Mouse (Mus musculus) heart, postnatal 25 days (tissue): ENCODE data around the gene Klf3. TPM values are rescaled to one million over a fixed set of nuclear protein-coding genes. Genes with fewer than 3 reads are reported as not detected.

Experiments
- DNase-seq: peaks from one replicate; pipeline ENCODE4 v3.0.0; 2022; ENCODE audit warnings: low spot score
- intact Hi-C: fragments of 180-260 bp; cut with DNase I; formaldehyde crosslinking; loops from one replicate; pipeline ENCODE4 v1.15.1; 2025
- total RNA-seq, 2 experiments: library from RNA; stranded (reverse); gene quantifications; 2 replicates each; pipeline ENCODE4 v1.2.3; 2021

Klf3 gene
- total RNA-seq, 2 experiments from 2014 or later = 43.6 to 55.6 TPM

- no peak for DNase-seq
- intact Hi-C loops = no loop called here
Measured at GRCm38 (mm10) chr5:64808106-64809010, 5.2 kb downstream of the Klf3 start.

GRCm38 (mm10) chr5:64809257-64809656, 6.1 kb downstream of the Klf3 start:
- peak; percentile 62 for DNase-seq
- intact Hi-C loops = no loop called here

- no peak for DNase-seq
- intact Hi-C loops = loop anchor here (5.0 kb wide), 1 partner anchor 128 kb away; no protein-coding TSS in a partner anchor
Measured at GRCm38 (mm10) chr5:64809864-64810263, 6.7 kb downstream of the Klf3 start.

GRCm38 (mm10) chr5:64810860-64811499, 7.8 kb downstream of the Klf3 start:
- no peak for DNase-seq
- intact Hi-C loops = loop anchor here (5.0 kb wide), 1 partner anchor 129 kb away; no protein-coding TSS in a partner anchor

DNA sequence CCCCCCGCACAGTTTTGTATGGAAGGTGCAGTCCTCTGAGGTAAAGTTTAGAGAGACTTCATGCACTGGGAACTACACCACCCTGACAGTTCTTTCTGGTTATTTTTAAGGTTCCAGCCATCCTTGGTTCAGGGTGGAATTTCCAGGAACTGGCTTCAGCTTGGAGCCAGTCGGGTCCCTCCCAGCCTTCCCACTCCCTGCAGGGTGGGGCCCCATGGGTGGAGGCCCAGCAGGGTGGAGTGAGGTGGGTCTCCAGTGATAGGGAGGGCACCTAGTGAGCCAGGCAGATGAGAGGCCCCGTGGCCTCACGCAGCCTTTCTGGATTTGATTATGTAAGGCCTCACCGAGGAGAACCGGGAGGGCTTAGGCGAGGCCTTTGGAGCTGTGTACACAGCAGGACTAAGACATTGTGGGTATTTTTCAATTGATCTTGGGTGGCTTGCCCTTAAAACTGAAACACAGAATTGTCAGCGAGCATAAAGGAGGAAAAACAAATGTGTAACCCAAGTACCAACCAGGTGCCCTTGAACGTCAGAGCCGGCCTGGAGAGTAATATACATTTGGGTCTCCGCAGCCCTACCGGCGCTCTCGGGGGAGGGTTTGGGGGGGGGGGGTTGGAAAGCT, 8.4 kb downstream of the Klf3 start:
- intact Hi-C loops = loop anchor here (2.0 to 5.0 kb wide), 3 partner anchors 129 to 523 kb away; no protein-coding TSS in a partner anchor
- DNase-seq = peak; percentile 80

DNA sequence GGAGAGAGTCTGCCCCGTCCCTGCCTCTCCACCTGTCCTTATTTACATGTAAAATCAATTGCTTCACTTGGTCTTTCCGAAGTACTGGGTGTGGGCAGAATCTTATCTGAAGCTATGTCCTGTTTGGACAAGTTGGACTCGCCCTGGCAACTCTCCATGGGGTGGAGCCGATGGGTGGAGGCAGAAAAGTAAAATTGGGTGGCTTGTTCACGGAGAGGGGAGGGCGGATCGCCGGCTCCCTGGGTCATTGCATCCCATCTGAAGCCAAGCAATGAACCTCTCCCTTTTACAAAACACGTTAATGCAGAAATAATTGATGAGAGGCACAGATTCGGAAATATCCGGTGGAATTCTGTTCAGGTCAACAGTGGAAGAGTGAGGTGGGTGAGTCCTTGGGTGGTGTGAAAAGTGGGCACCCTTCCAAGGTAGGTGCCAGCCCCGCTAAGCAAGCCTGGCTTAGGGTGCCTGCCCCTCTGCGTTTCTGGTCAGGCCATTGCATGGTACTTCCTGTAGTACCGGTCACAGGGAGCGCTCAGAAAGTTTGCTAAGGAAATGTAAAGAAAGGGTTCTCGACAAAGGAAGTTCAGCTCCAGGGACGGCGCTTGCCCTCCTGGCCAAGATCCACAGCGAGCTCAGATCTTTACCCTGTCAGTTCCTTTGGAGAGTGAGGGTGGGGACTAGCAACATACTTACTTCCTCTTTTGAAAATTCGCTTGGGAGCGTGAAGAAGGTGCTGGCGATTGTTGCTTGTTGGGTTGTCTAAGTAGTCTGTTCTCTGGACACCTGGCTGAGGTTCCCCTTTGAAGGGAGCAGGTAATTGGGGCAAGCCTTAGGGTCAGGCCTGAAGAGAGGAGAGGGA, 9.2 kb downstream of the Klf3 start:
- intact Hi-C loops = loop anchor here (2.0 to 5.0 kb wide), 3 partner anchors 130 to 524 kb away; no protein-coding TSS in a partner anchor
- peak; percentile 88 for DNase-seq

- DNase-seq = no peak
- intact Hi-C loops = loop anchor here (1.0 to 5.0 kb wide), 4 partner anchors 131 to 524 kb away; no protein-coding TSS in a partner anchor
Measured at GRCm38 (mm10) chr5:64812983-64813304, 9.8 kb downstream of the Klf3 start.

GRCm38 (mm10) chr5:64813361-64813760, 10.2 kb downstream of the Klf3 start:
- intact Hi-C loops = loop anchor here (1.0 to 5.0 kb wide), 4 partner anchors 131 to 525 kb away; no protein-coding TSS in a partner anchor
- peak; percentile 62 for DNase-seq

GRCm38 (mm10) chr5:64814416-64814815, 11.2 kb downstream of the Klf3 start:
- intact Hi-C loops = loop anchor here (5.0 kb wide), 1 partner anchor 132 kb away; no protein-coding TSS in a partner anchor
- no peak for DNase-seq

DNA sequence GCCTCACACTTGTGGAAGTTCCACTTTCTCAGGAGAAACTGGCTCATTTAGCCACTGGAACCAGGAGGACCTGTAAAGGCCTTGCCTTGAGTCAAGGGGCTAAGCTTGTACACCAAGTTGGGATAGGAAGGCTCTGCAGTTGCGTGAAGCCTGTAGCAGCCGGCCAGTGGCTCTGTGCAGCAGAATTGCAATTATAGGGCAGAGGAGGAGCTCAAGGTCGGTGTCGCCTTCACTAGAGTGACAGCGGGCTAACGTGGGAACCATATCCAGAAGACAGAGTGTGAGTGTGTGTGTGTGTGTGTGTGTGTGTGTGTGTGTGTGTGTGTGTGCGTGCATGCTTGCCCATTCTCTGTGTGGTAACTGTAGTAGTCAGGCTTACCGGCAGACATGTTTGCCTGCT, 12.4 kb downstream of the Klf3 start:
- intact Hi-C loops = loop anchor here (5.0 kb wide), 1 partner anchor 47 kb away; no protein-coding TSS in a partner anchor
- DNase-seq = no peak

DNA sequence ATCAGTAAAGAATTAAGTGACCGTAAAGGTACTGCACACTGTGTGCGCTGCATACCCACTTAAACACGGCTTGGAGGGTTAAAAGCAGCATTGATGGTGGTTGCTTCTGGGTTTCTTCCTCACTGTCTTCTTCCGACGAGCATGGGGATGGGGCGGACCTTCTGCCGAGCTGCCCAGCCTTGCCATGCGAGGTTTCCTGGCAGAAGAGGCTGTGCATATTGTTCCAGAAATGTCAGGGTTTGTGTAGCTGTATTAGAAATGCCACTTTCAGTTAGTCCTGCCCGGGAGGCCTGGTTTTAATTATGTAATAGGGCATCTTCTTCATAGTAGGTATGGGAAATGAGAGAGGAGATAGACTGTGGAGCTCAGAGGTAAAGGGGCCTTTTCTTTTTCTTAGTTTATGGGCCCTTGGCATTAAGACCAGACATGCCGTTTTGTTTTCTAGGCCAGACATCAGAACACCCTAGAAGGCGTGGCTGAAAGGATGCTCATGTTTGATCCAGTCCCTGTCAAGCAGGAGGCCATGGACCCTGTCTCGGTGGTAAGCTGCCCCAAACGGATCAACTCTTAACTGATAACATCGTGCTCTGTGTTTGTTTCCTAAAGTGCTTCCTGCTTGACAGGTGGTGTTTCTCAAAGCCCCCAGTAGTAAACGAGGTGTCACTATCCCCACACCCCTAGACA, 13.2 kb downstream of the Klf3 start:
- intact Hi-C loops = loop anchor here (5.0 kb wide), 1 partner anchor 46 kb away; no protein-coding TSS in a partner anchor
- no peak for DNase-seq

- intact Hi-C loops = loop anchor here (5.0 kb wide), 1 partner anchor 45 kb away; no protein-coding TSS in a partner anchor
- no peak for DNase-seq
Measured at GRCm38 (mm10) chr5:64816974-64817296, 13.7 kb downstream of the Klf3 start.

DNA sequence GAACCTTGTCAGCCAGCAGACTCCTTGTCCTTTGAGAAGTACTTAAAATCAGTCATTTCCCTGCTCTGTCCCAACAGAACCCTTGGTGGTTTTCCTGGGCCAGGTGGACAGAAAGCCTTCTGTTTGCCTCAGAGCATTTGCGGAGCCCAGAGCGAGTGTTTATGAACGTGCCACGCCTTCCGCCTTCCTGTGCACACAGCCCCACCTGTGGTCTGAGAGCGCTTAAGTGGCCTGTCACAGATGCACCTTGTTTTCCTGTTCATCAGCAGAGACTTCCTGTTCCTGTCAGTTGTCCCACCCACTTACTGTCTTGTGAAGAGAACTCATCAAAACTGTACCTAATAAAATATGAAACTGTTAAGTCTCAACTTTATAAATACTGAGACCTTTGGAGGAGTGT, 16.2 kb downstream of the Klf3 start:
- intact Hi-C loops = loop anchor here (5.0 kb wide), 1 partner anchor 43 kb away; no protein-coding TSS in a partner anchor
- no peak for DNase-seq

- DNase-seq = no peak
- intact Hi-C loops = no loop called here
Measured at GRCm38 (mm10) chr5:64820138-64820537, 16.9 kb downstream of the Klf3 start.

DNA sequence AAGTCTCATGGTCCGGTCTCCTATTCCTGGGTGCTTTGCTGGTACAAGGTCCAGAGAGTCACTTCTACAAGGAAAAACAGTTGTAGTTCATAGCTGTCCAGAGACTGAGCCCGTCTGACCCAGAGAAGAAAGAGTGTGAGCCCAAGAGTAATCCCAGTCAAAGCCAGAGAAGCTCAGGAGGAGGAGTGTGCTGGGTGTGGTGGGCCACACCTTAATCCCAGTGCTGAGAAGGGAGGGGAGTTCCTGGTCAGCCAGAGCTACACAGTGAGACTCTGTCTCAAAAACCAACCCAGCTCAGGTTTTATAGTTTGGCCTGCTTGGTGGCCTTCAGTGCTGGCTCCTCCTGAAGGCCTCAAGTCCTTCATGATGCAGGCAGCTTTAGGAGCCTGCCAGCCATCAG, 18.1 kb downstream of the Klf3 start:
- intact Hi-C loops = no loop called here
- DNase-seq = no peak

- no peak for DNase-seq
- intact Hi-C loops = no loop called here
Measured at GRCm38 (mm10) chr5:64821964-64822363, 18.8 kb downstream of the Klf3 start.

GRCm38 (mm10) chr5:64823431-64823830, 20.2 kb downstream of the Klf3 start:
- DNase-seq = no peak
- intact Hi-C loops = no loop called here

DNA sequence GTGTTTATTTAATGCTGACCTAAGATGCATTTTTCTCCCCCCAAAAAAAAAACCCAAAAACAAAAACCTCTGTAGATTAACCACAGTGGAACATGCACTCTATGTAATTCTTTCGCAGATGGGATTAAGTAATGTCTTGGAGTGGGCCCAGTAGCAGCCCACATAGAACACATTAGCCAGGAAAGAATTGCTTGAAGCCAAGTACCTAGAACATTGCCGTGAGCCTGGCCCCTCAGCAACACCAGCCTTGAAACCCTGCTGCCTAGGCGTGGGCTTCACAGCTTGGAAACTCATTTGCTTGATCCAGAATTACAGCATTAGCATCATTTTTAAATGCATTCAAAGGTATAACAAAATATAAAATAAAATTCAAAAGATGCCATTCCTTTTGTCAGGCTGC, 21.6 kb downstream of the Klf3 start:
- intact Hi-C loops = no loop called here
- no peak for DNase-seq

GRCm38 (mm10) chr5:64825496-64825895, 22.3 kb downstream of the Klf3 start:
- intact Hi-C loops = no loop called here
- DNase-seq = no peak
